Mouse (Mus musculus): Measurements from ENCODE around the gene Nmd3.

DNA sequence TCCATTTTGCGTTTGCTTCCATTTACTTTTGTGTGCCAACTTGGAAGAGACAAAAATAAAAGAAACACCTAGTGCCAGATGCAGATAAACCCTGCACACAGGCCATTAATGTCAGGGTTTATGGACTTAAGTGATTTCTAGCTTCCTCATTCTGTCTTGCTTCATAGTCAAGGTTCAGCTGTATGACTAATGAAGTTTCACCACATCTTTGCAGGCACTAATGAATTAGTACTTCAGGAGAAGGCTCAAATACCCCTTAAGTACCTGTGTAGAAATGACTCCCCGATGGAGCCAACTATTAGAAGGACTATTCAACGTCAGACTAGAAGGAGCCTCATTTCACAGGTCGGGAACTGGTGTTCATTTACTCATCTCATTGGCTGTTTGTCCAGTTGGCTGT lies 51.6 kb downstream of the Nmd3 start:
- TF ChIP-seq CTCF (IDR thresholded peaks at IDR 0.05; ENCODE audit: low read depth, low read length) (no peak), GATA1 (IDR thresholded peaks at IDR 0.05; ENCODE audit: borderline replicate concordance, low read length) (no peak), TAL1 (conservative IDR thresholded peaks at IDR 0.05; ENCODE audit: low read depth, low read length) (no peak), GATA2 (IDR thresholded peaks at IDR 0.05; ENCODE audit: borderline replicate concordance, low read depth, low read length) (no peak), POLR2AphosphoS5 (IDR thresholded peaks at IDR 0.05; ENCODE audit: insufficient replicate concordance, low read depth, low read length) (no peak)
